Mouse (Mus musculus) midbrain, postnatal 0 days (tissue): ENCODE results near the gene 5730596B20Rik. TPM values are rescaled to one million over a fixed set of nuclear protein-coding genes. Genes with fewer than 3 reads are reported as not detected.

Experiments
- ATAC-seq: fragments of 200-750 bp; cut with Nextera tagmentation; 2 replicates; pipeline ENCODE4 v1.8.0; 2017; ENCODE audit warnings: moderate number of reproducible peaks, mild to moderate bottlenecking, moderate TSS enrichment, moderate library complexity; ENCODE audit not compliant: low FRiP score
- DNase-seq: peaks from one replicate; pipeline ENCODE4 v3.0.0-alpha.2; 2015; ENCODE audit warnings: low spot score
- H3K27ac ChIP-seq: fragments of 300-500 bp; sonication (generic); 2 replicates; pipeline ENCODE4 v1.5.1; 2014; ENCODE audit warnings: low read depth, mild to moderate bottlenecking, low read length, mixed read lengths
- H3K27me3 ChIP-seq: fragments of 300-500 bp; sonication (generic); 2 replicates; pipeline ENCODE4 v1.6.1; 2014; ENCODE audit warnings: low read length, control low read depth, mixed read lengths; ENCODE audit not compliant: insufficient read depth
- H3K36me3 ChIP-seq: fragments of 300-500 bp; sonication (generic); 2 replicates; pipeline ENCODE4 v1.6.1; 2014; ENCODE audit warnings: low read length, control low read depth, mixed read lengths; ENCODE audit not compliant: insufficient read depth
- H3K4me1 ChIP-seq: fragments of 300-500 bp; sonication (generic); 2 replicates; pipeline ENCODE4 v1.6.1; 2014; ENCODE audit warnings: mild to moderate bottlenecking, control low read depth, antibody characterized with exemption, low read length, mixed read lengths; ENCODE audit not compliant: insufficient read depth
- H3K4me2 ChIP-seq: fragments of 300-500 bp; sonication (generic); 2 replicates; pipeline ENCODE4 v1.6.1; 2014; ENCODE audit warnings: low read depth, mild to moderate bottlenecking, low read length, mixed read lengths; ENCODE audit not compliant: poor library complexity, severe bottlenecking
- H3K4me3 ChIP-seq: fragments of 300-500 bp; sonication (generic); 2 replicates; pipeline ENCODE4 v1.5.1; 2014; ENCODE audit warnings: low read depth, mild to moderate bottlenecking, low read length, moderate library complexity
- H3K9ac ChIP-seq: fragments of 300-500 bp; sonication (generic); replicated peaks from 2 replicates; pipeline ENCODE4 v1.6.1; 2014; ENCODE audit warnings: mild to moderate bottlenecking, low read length, moderate library complexity, mixed read lengths; ENCODE audit not compliant: poor library complexity, severe bottlenecking
- H3K9me3 ChIP-seq: fragments of 300-500 bp; sonication (generic); 2 replicates; pipeline ENCODE4 v1.6.1; 2016; ENCODE audit warnings: low read length, control low read depth
- CTCF ChIP-seq: IDR thresholded peaks from 2 replicates; pipeline ENCODE4 v1.5.1; 2016; ENCODE audit warnings: antibody characterized with exemption, mild to moderate bottlenecking
- WGBS: fragments of 180-500 bp; shearing (Covaris S2); extraction: QIAGEN DNeasy Blood & Tissue Kit; methylation state at CpG from one replicate; pipeline ENCODE4 v1.1.7; 2014; 5-methylcytosine and 5-hydroxymethylcytosine counted together
- polyA plus RNA-seq: library from polyadenylated mRNA; unstranded; fragments of >200 nt; fragmentation: Nextera tagmentation; extraction: Ambion mirVana; gene quantifications from 2 replicates; pipeline ENCODE4 v1.2.1, GENCODE M21; 2015
- total RNA-seq: library from RNA; depleted of rRNA; stranded (reverse); fragments of >200 nt; gene quantifications from 2 replicates; pipeline ENCODE4 v1.2.3, GENCODE M21; 2014

Gene 5730596B20Rik
- total and polyA plus RNA-seq, 2 experiments from 2014 or later = not detected

DNA sequence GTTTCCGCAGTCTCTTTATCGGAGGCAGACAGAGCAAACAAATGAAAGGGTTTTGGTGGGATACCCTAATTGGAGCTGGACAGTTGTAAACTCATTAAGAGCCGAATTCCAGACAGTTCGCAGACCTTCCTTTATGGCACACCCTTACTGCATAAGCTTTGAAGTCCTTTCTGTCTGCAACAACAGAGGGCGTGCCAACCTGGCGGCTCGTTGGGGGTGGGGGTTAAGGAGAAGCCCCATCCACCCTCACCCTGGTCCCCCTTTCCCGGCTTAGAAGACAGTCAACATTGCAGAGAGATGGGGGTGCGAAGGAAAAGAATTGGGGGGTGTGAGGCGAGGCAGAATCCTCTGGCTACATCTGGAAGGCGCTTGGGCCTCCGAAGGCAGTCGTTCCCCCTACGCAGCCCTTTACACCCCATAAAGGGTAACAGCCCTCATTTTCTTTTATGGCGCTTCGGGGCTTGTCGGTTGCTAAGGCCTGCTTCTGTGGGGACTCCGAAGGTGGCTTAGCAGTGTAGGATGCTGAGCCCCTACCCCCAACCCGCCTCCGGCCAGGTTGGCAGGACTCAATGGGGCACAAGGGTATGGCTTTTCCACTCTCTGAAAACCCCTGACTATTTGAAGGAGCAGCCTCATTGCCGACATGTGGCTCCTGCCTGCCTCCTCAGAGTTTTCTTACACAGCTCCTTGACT lies 44.8 kb downstream of the 5730596B20Rik start:
- H3K9ac ChIP-seq = no peak overlapping the region
- no peak for TF ChIP-seq CTCF

DNA sequence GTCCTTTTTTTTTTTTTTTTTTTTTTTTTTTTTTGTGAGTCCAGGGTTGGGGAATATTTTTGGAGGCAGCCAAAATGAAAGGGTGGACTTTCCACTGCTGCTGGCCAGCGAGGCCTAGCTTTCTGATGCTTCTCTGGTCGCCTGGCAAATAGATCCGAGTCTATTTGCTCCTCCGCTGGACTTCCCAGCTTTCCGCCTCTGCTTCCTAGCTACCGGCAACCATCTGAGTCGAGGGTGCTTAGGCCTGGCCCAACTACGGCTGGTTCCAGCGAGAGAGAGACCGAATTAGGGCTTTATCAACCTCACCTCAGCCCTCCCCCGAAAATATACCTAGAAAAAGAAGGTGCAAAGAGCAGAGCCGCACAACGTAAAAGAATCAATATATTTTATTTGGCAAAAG lies 45.4 kb downstream of the 5730596B20Rik start:
- Histone ChIP-seq H3K27ac (no peak overlapping the region), H3K27me3 (peaks cover 91% of the 10 kb centered on the region), H3K9ac (no peak overlapping the region), H3K36me3 (no peaks in the 10 kb centered on the region), H3K9me3 (no peaks in the 10 kb centered on the region), H3K4me2 (no peak overlapping the region), H3K4me3 (no peak overlapping the region), H3K4me1 (no peaks in the 10 kb centered on the region)
- no peak for DNase-seq
- no peak for TF ChIP-seq CTCF
- WGBS = 17% methylated on average over 13 of the region's 13 CpGs
- no peak for ATAC-seq

More for the DNA sequence above, 44.8 kb downstream of the 5730596B20Rik start:
- Histone ChIP-seq H3K27ac (no peak overlapping the region), H3K9me3 (no peaks in the 10 kb centered on the region), H3K4me3 (peak overlapping the region; percentile 43; the same call in 1 of the 2 replicates), H3K36me3 (no peaks in the 10 kb centered on the region), H3K4me1 (no peaks in the 10 kb centered on the region), H3K27me3 (peaks cover 91% of the 10 kb centered on the region), H3K4me2 (peak overlapping the region; percentile 84)
- no peak for DNase-seq
- 8% methylated on average over 21 of the region's 21 CpGs for WGBS
- ATAC-seq = peak; percentile 27; the same call in 1 of the 2 replicates

DNA sequence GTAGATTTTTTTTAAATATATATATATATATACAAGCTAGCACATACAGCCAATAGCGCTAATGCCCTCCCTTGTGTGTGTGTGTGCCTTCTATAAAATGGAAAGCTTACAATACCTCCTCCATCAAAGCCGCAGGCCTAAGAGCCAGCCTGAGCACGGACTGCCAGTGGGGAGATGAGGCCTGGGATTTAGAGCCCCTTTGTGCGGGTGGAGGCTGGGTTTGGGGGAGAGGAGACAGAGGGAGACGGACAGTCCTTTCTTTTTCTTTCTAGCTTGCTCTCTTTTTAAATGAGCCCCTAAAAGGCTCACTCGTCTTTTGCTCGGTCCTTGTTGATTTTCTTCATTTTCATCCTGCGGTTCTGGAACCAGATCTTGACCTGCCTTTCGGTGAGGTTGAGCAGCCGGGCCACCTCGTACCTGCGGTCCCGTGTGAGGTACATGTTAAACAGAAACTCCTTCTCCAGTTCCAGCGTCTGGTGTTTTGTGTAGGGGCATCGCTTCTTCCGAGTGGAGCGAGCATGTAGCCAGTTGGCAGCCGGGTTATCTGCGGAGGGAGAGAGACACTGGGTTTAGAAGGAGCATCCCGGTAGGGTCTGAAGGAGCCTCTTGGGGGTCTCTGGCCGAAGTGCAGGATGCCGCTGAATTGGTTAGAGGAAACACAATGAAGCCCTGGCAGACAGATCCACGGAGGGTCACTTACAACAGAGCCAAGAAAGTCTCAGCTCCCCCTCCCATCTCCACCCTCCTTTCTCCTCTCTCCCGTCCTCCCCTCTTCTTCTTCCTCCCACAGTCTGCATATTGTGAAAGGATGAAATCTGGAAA lies 46.9 kb downstream of the 5730596B20Rik start:
- no peaks in the 10 kb centered on the region for H3K9me3 ChIP-seq
- H3K4me2 ChIP-seq = no peak overlapping the region
- no peak overlapping the region for H3K9ac ChIP-seq
- DNase-seq (no peak), ATAC-seq (no peak)
- peaks cover 90% of the 10 kb centered on the region for H3K27me3 ChIP-seq
- WGBS = 2% methylated on average over 24 of the region's 24 CpGs
- no peak for TF ChIP-seq CTCF
- H3K4me3 ChIP-seq = no peak overlapping the region
- no peaks in the 10 kb centered on the region for H3K4me1 ChIP-seq
- no peak overlapping the region for H3K27ac ChIP-seq
- no peaks in the 10 kb centered on the region for H3K36me3 ChIP-seq

DNA sequence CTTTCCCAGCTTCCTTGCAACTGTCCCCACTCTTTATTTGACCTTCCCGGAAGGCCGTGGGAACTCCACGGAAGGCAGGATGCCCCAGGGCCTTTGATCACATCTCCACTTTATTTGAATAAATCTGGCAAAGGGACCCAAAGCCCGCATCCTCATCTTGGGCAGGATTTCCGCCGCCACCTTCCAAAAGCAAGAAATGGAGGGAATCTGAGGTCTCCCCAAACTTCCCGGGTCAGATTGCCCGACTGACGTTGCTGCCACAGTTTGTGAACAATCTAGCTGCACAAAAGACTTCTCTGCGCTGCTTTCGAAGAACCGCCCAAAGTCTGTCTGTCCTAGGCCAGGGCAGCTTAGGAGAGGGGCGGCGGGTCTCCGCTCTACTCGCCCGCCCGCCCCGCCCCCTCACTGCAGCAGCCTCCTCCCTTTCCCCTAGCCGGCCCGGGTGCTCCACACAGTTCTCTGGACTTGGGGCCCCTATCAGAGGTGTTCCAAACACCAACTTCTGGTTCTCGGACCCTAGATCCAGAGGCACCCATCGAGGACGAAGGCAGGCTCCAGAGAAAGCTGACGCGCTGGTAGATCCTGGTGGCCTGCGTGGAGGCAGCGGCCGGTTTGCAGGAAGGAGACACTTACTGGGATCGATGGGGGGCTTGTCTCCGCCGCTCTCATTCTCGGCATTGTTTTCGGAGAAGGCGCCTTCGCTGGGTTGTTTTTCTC lies 47.8 kb downstream of the 5730596B20Rik start:
- Histone ChIP-seq H3K36me3 (no peaks in the 10 kb centered on the region), H3K27me3 (peaks cover 89% of the 10 kb centered on the region), H3K4me1 (no peaks in the 10 kb centered on the region), H3K9ac (no peak overlapping the region), H3K27ac (no peak overlapping the region), H3K4me2 (no peak overlapping the region), H3K4me3 (no peak overlapping the region), H3K9me3 (no peaks in the 10 kb centered on the region)
- 1% methylated on average over 34 of the region's 36 CpGs for WGBS
- TF ChIP-seq CTCF = no peak
- DNase-seq (no peak), ATAC-seq (no peak)

DNA sequence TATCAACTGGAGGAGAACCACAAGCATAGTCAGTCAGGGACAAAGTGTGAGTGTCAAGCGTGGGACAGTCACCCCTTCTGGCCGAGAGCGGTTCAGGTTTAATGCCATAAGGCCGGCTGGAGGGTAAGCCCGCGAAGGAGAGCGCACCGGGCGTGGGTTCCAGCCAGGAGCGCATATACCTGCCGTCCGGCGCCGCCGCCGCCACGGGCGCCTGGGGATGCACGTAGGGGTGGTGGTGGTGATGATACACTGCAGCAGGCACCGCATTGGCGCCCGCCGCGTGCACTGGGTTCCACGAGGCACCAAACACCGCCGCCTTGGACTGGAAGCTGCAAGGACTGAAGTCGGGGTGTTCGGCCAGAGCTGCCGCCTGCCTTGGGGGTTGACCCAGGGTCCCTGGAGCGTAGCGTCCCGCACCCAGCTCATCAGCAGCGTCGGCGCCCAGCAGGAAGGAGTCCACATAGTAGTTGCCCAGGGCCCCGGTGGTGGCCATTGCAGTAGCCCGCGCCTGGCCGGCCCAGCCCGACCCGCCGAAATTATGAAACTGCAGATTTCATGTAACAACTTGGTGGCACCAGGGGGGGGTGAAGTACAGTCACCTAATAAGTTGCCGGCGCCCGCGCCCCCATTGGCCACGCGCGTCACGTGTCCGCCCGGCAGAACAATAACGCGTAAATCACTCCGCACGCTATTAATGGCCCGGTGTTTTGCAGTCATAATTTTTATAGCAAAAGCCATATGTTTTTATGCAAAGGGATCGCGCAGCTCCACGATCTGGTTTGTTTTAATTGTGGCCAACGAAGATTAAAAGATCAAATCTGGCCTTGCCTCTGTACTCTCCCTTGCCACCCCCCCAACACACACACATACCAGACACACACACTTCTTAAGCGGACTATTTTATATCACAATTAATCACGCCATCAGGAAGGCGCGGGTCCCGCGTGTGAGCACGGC lies 48.6 kb downstream of the 5730596B20Rik start:
- H3K9me3 ChIP-seq = no peaks in the 10 kb centered on the region
- no peak overlapping the region for H3K4me3 ChIP-seq
- no peak overlapping the region for H3K9ac ChIP-seq
- H3K27me3 ChIP-seq = peaks cover 89% of the 10 kb centered on the region
- DNase-seq (no peak), ATAC-seq (no peak)
- H3K4me2 ChIP-seq = no peak overlapping the region
- H3K36me3 ChIP-seq = no peaks in the 10 kb centered on the region
- 4% methylated on average over 69 of the region's 69 CpGs for WGBS
- no peak for TF ChIP-seq CTCF
- no peaks in the 10 kb centered on the region for H3K4me1 ChIP-seq
- H3K27ac ChIP-seq = no peak overlapping the region
